Mouse (Mus musculus) kidney, adult 2 months (tissue): ENCODE data around the gene Itgb4.

Experiments
- CTCF ChIP-seq: fragments of 200-500 bp; conservative IDR thresholded peaks from 2 replicates; pipeline ENCODE4 v1.5.1; 2011; ENCODE audit warnings: low read depth, mild to moderate bottlenecking, control low read depth, low read length, moderate library complexity, mixed read lengths; ENCODE audit not compliant: insufficient read depth, insufficient read length
- POLR2A ChIP-seq: fragments of 200-500 bp; IDR thresholded peaks from one replicate; pipeline ENCODE4 v1.6.1; 2011; ENCODE audit warnings: low read depth, low read length, control low read depth

GRCm38 (mm10) chr11:116014821-116015220, 40.3 kb downstream of the Itgb4 start:
- no peak for TF ChIP-seq POLR2A
- TF ChIP-seq CTCF: no peak
